Mouse (Mus musculus) limb, embryonic 10.5 days (tissue): ENCODE measurements around the gene Pcgf3. TPM values are rescaled to one million over a fixed set of nuclear protein-coding genes. Genes with fewer than 3 reads are reported as not detected.

Experiments
- DNase-seq: peaks from one replicate; pipeline ENCODE4 v3.0.0-alpha.2; 2017; ENCODE audit warnings: low spot score
- H3K27ac ChIP-seq: fragments of 300-500 bp; sonication (generic); 2 replicates; pipeline ENCODE4 v1.5.1; 2016; ENCODE audit warnings: mild to moderate bottlenecking
- H3K27me3 ChIP-seq: fragments of 300-500 bp; sonication (generic); 2 replicates; pipeline ENCODE4 v1.6.1; 2016; ENCODE audit warnings: low read depth, mild to moderate bottlenecking; ENCODE audit not compliant: poor library complexity, severe bottlenecking
- H3K36me3 ChIP-seq: fragments of 300-500 bp; sonication (generic); 2 replicates; pipeline ENCODE4 v1.6.1; 2016; ENCODE audit warnings: mild to moderate bottlenecking, moderate library complexity
- H3K4me1 ChIP-seq: fragments of 300-500 bp; sonication (generic); 2 replicates; pipeline ENCODE4 v1.6.1; 2016
- H3K4me3 ChIP-seq: fragments of 300-500 bp; sonication (generic); 2 replicates; pipeline ENCODE4 v1.5.1; 2016; ENCODE audit warnings: mild to moderate bottlenecking, moderate library complexity
- H3K9me3 ChIP-seq: fragments of 300-500 bp; sonication (generic); replicated peaks from 2 replicates; pipeline ENCODE4 v1.6.1; 2016; ENCODE audit warnings: mild to moderate bottlenecking
- WGBS: fragments of 180-500 bp; shearing (Covaris S2); methylation state at CpG from one replicate; pipeline ENCODE4 v1.1.7; 2016; 5-methylcytosine and 5-hydroxymethylcytosine counted together
- polyA plus RNA-seq: library from polyadenylated mRNA; unstranded; fragments of >200 nt; fragmentation: Nextera tagmentation; extraction: Ambion mirVana; gene quantifications from 2 replicates; pipeline ENCODE4 v1.2.1, GENCODE M21; 2016

Pcgf3 gene
- polyA plus RNA-seq, 1 experiment from 2014 or later, result 27.1 TPM

GRCm38 (mm10) chr5:108450837-108451540 lies 10.0 kb upstream of the Pcgf3 start:
- Histone ChIP-seq H3K9me3 (no peaks in the 10 kb centered on the region), H3K36me3 (no peaks in the 10 kb centered on the region), H3K27me3 (peaks cover 36% of the 10 kb centered on the region), H3K27ac (no peak overlapping the region), H3K4me3 (no peak overlapping the region), H3K4me1 (peaks cover 16% of the 10 kb centered on the region)
- DNase-seq, result no peak
- WGBS, result 79% methylated on average over 8 of the region's 8 CpGs

- Histone ChIP-seq H3K27ac (no peak overlapping the region), H3K4me3 (no peak overlapping the region), H3K27me3 (peaks cover 30% of the 10 kb centered on the region), H3K36me3 (no peaks in the 10 kb centered on the region), H3K4me1 (peaks cover 16% of the 10 kb centered on the region), H3K9me3 (no peaks in the 10 kb centered on the region)
- no peak for DNase-seq
- 86% methylated on average over 1 of the region's 1 CpGs for whole genome bisulfite sequencing
Observed at GRCm38 (mm10) chr5:108451611-108452010, 9.4 kb upstream of the Pcgf3 start.

GRCm38 (mm10) chr5:108452422-108452821 lies 8.6 kb upstream of the Pcgf3 start:
- no peak overlapping the region for H3K27ac ChIP-seq
- no peak for DNase-seq
- WGBS, result 95% methylated on average over 1 of the region's 1 CpGs
- H3K4me1 ChIP-seq, result peaks cover 16% of the 10 kb centered on the region
- no peaks in the 10 kb centered on the region for H3K9me3 ChIP-seq
- no peaks in the 10 kb centered on the region for H3K36me3 ChIP-seq
- no peak overlapping the region for H3K4me3 ChIP-seq
- H3K27me3 ChIP-seq, result peaks cover 23% of the 10 kb centered on the region

- H3K4me3 ChIP-seq, result no peak overlapping the region
- no peaks in the 10 kb centered on the region for H3K9me3 ChIP-seq
Observed at GRCm38 (mm10) chr5:108454094-108454493, 6.9 kb upstream of the Pcgf3 start.

GRCm38 (mm10) chr5:108458706-108459105 lies 2.3 kb upstream of the Pcgf3 start:
- peaks cover 21% of the 10 kb centered on the region for H3K4me1 ChIP-seq
- DNase-seq, result no peak
- 75% methylated on average over 2 of the region's 2 CpGs for WGBS

More at GRCm38 (mm10) chr5:108454094-108454493, 6.9 kb upstream of the Pcgf3 start:
- WGBS, result 60% methylated on average over 3 of the region's 3 CpGs
- Histone ChIP-seq H3K27me3 (peaks cover 17% of the 10 kb centered on the region), H3K36me3 (no peaks in the 10 kb centered on the region), H3K27ac (no peak overlapping the region), H3K4me1 (peaks cover 5% of the 10 kb centered on the region)
- no peak for DNase-seq

GRCm38 (mm10) chr5:108460461-108460860 lies 571 bp upstream of the Pcgf3 start:
- no peak for DNase-seq
- H3K27ac ChIP-seq, result no peak overlapping the region
- 41% methylated on average over 6 of the region's 6 CpGs for WGBS
- H3K4me3 ChIP-seq, result peak overlapping the region; percentile 88
- peaks cover 4% of the 10 kb centered on the region; the same call in 1 of the 2 replicates for H3K36me3 ChIP-seq
- no peaks in the 10 kb centered on the region for H3K9me3 ChIP-seq
- peaks cover 13% of the 10 kb centered on the region for H3K27me3 ChIP-seq
- H3K4me1 ChIP-seq, result peaks cover 27% of the 10 kb centered on the region

More at GRCm38 (mm10) chr5:108458706-108459105, 2.3 kb upstream of the Pcgf3 start:
- no peaks in the 10 kb centered on the region for H3K36me3 ChIP-seq
- no peak overlapping the region for H3K27ac ChIP-seq
- H3K4me3 ChIP-seq, result no peak overlapping the region
- peaks cover 13% of the 10 kb centered on the region for H3K27me3 ChIP-seq
- H3K9me3 ChIP-seq, result no peaks in the 10 kb centered on the region

- H3K9me3 ChIP-seq, result no peaks in the 10 kb centered on the region
- H3K4me3 ChIP-seq, result peak overlapping the region; percentile 88
- H3K27me3 ChIP-seq, result peaks cover 13% of the 10 kb centered on the region
- H3K4me1 ChIP-seq, result peaks cover 27% of the 10 kb centered on the region
- H3K27ac ChIP-seq, result peak overlapping the region; percentile 98
- peak; percentile 33 for DNase-seq
- peaks cover 14% of the 10 kb centered on the region for H3K36me3 ChIP-seq
- WGBS, result 60% methylated on average over 4 of the region's 4 CpGs
Observed at GRCm38 (mm10) chr5:108462446-108462845, 1.4 kb downstream of the Pcgf3 start.

- peaks cover 28% of the 10 kb centered on the region for H3K36me3 ChIP-seq
- H3K27ac ChIP-seq, result no peak overlapping the region
- H3K4me3 ChIP-seq, result no peak overlapping the region
- H3K27me3 ChIP-seq, result no peaks in the 10 kb centered on the region
- H3K4me1 ChIP-seq, result peaks cover 27% of the 10 kb centered on the region
- no peak for DNase-seq
- no peaks in the 10 kb centered on the region for H3K9me3 ChIP-seq
- WGBS, result 88% methylated on average over 6 of the region's 6 CpGs
Observed at GRCm38 (mm10) chr5:108465131-108465891, 4.3 kb downstream of the Pcgf3 start.

- Histone ChIP-seq H3K4me3 (no peak overlapping the region), H3K9me3 (no peaks in the 10 kb centered on the region), H3K36me3 (peaks cover 35% of the 10 kb centered on the region), H3K4me1 (peaks cover 22% of the 10 kb centered on the region), H3K27me3 (no peaks in the 10 kb centered on the region), H3K27ac (no peak overlapping the region)
- WGBS, result 96% methylated on average over 1 of the region's 1 CpGs
- DNase-seq, result no peak
Observed at GRCm38 (mm10) chr5:108466647-108467046, 5.6 kb downstream of the Pcgf3 start.

GRCm38 (mm10) chr5:108469617-108470016 lies 8.6 kb downstream of the Pcgf3 start:
- H3K27ac ChIP-seq, result no peak overlapping the region
- no peak for DNase-seq
- H3K27me3 ChIP-seq, result no peaks in the 10 kb centered on the region
- no peaks in the 10 kb centered on the region for H3K4me1 ChIP-seq
- H3K9me3 ChIP-seq, result no peaks in the 10 kb centered on the region
- WGBS, result 80% methylated on average over 7 of the region's 7 CpGs
- H3K4me3 ChIP-seq, result no peak overlapping the region
- peaks cover 65% of the 10 kb centered on the region for H3K36me3 ChIP-seq

- H3K9me3 ChIP-seq, result no peaks in the 10 kb centered on the region
- no peaks in the 10 kb centered on the region for H3K27me3 ChIP-seq
- H3K4me1 ChIP-seq, result no peaks in the 10 kb centered on the region
- H3K4me3 ChIP-seq, result no peak overlapping the region
- DNase-seq, result no peak
- 89% methylated on average over 4 of the region's 4 CpGs for WGBS
- peaks cover 84% of the 10 kb centered on the region for H3K36me3 ChIP-seq
- no peak overlapping the region for H3K27ac ChIP-seq
Observed at GRCm38 (mm10) chr5:108473737-108474136, 12.7 kb downstream of the Pcgf3 start.

GRCm38 (mm10) chr5:108475977-108476376 lies 14.9 kb downstream of the Pcgf3 start:
- peaks cover 92% of the 10 kb centered on the region for H3K36me3 ChIP-seq
- H3K4me1 ChIP-seq, result no peaks in the 10 kb centered on the region
- no peak overlapping the region for H3K27ac ChIP-seq
- no peaks in the 10 kb centered on the region for H3K27me3 ChIP-seq
- DNase-seq, result no peak
- no peak overlapping the region for H3K4me3 ChIP-seq
- WGBS, result 90% methylated on average over 3 of the region's 3 CpGs
- H3K9me3 ChIP-seq, result no peaks in the 10 kb centered on the region

- Histone ChIP-seq H3K4me3 (no peak overlapping the region), H3K27ac (no peak overlapping the region), H3K36me3 (peaks cover 80% of the 10 kb centered on the region), H3K4me1 (no peaks in the 10 kb centered on the region), H3K9me3 (no peaks in the 10 kb centered on the region), H3K27me3 (no peaks in the 10 kb centered on the region)
- no peak for DNase-seq
- WGBS, result 95% methylated on average over 6 of the region's 6 CpGs
Observed at GRCm38 (mm10) chr5:108483006-108483405, 22.0 kb downstream of the Pcgf3 start.
